Mouse (Mus musculus): ENCODE data around the gene Gm45062. TPM values are rescaled to one million over a fixed set of nuclear protein-coding genes. Genes with fewer than 3 reads are reported as not detected.

Gene Gm45062
- polyA plus RNA-seq, 1 experiment from 2014 or later = 9.2 TPM

GRCm38 (mm10) chr6:8397252-8397651 lies 138.0 kb downstream of the Gm45062 start:
- ATAC-seq (ENCODE audit: insufficient number of reproducible peaks, low FRiP score) = no peak
- Histone ChIP-seq H3K27me3 (replicated peaks) (no peaks in the 10 kb centered on the region), H3K27ac (ENCODE audit: poor library complexity, severe bottlenecking) (no peak overlapping the region), H3K4me3 (no peak overlapping the region), H3K36me3 (0 out of 2 replicates have a peak, but pooled peaks cover 4% of the 10 kb centered on the region), H3K9ac (no peak overlapping the region), H3K4me2 (no peak overlapping the region), H3K9me3 (replicated peaks) (no peaks in the 10 kb centered on the region), H3K4me1 (replicated peaks) (no peaks in the 10 kb centered on the region)
- 79% methylated on average over 7 of the region's 7 CpGs for WGBS

GRCm38 (mm10) chr6:8399710-8400109 lies 140.5 kb downstream of the Gm45062 start:
- no peak overlapping the region for H3K27ac ChIP-seq (ENCODE audit: poor library complexity, severe bottlenecking)
- H3K4me1 ChIP-seq (replicated peaks) = no peaks in the 10 kb centered on the region
- WGBS = 82% methylated on average over 1 of the region's 1 CpGs
- H3K36me3 ChIP-seq = 0 out of 2 replicates have a peak, but pooled peaks cover 4% of the 10 kb centered on the region
- no peak overlapping the region for H3K4me3 ChIP-seq
- no peaks in the 10 kb centered on the region for H3K9me3 ChIP-seq (replicated peaks)
- no peak for ATAC-seq (ENCODE audit: insufficient number of reproducible peaks, low FRiP score)
- H3K27me3 ChIP-seq (replicated peaks) = no peaks in the 10 kb centered on the region
- no peak overlapping the region for H3K4me2 ChIP-seq
- H3K9ac ChIP-seq = no peak overlapping the region

GRCm38 (mm10) chr6:8403127-8403526 lies 143.9 kb downstream of the Gm45062 start:
- WGBS = 86% methylated on average over 5 of the region's 5 CpGs
- no peak for ATAC-seq (ENCODE audit: insufficient number of reproducible peaks, low FRiP score)

GRCm38 (mm10) chr6:8405844-8406243 lies 146.6 kb downstream of the Gm45062 start:
- Histone ChIP-seq H3K27me3 (replicated peaks) (no peaks in the 10 kb centered on the region), H3K4me3 (no peak overlapping the region), H3K4me1 (replicated peaks) (peaks cover 20% of the 10 kb centered on the region), H3K4me2 (no peak overlapping the region), H3K27ac (ENCODE audit: poor library complexity, severe bottlenecking) (no peak overlapping the region), H3K36me3 (0 out of 2 replicates have a peak, but pooled peaks cover 4% of the 10 kb centered on the region), H3K9ac (no peak overlapping the region), H3K9me3 (replicated peaks) (no peaks in the 10 kb centered on the region)
- ATAC-seq (ENCODE audit: insufficient number of reproducible peaks, low FRiP score) = no peak
- 89% methylated on average over 5 of the region's 5 CpGs for WGBS

More at GRCm38 (mm10) chr6:8403127-8403526, 143.9 kb downstream of the Gm45062 start:
- no peaks in the 10 kb centered on the region for H3K27me3 ChIP-seq (replicated peaks)
- H3K9me3 ChIP-seq (replicated peaks) = no peaks in the 10 kb centered on the region
- 0 out of 2 replicates have a peak, but pooled peaks cover 2% of the 10 kb centered on the region for H3K4me1 ChIP-seq (replicated peaks)
- H3K4me2 ChIP-seq = no peak overlapping the region
- H3K9ac ChIP-seq = no peak overlapping the region
- 0 out of 2 replicates have a peak, but pooled peaks cover 4% of the 10 kb centered on the region for H3K36me3 ChIP-seq
- H3K27ac ChIP-seq (ENCODE audit: poor library complexity, severe bottlenecking) = no peak overlapping the region
- H3K4me3 ChIP-seq = no peak overlapping the region

GRCm38 (mm10) chr6:8408332-8408731 lies 149.1 kb downstream of the Gm45062 start:
- ATAC-seq (ENCODE audit: insufficient number of reproducible peaks, low FRiP score) = no peak

GRCm38 (mm10) chr6:8409865-8410264 lies 150.6 kb downstream of the Gm45062 start:
- H3K4me1 ChIP-seq (replicated peaks) = peaks cover 20% of the 10 kb centered on the region
- peak overlapping the region; percentile 60; the same call in 1 of the 2 replicates for H3K27ac ChIP-seq (ENCODE audit: poor library complexity, severe bottlenecking)
- 41% methylated on average over 4 of the region's 4 CpGs for WGBS
- H3K27me3 ChIP-seq (replicated peaks) = peaks cover 4% of the 10 kb centered on the region; the same call in 1 of the 2 replicates
- no peak overlapping the region; the same call in 1 of the 2 replicates for H3K4me2 ChIP-seq
- peak; percentile 73; the same call in 1 of the 2 replicates for ATAC-seq (ENCODE audit: insufficient number of reproducible peaks, low FRiP score)
- H3K4me3 ChIP-seq = no peak overlapping the region
- H3K9me3 ChIP-seq (replicated peaks) = no peaks in the 10 kb centered on the region
- no peaks in the 10 kb centered on the region for H3K36me3 ChIP-seq
- no peak overlapping the region for H3K9ac ChIP-seq

More at GRCm38 (mm10) chr6:8408332-8408731, 149.1 kb downstream of the Gm45062 start:
- Histone ChIP-seq H3K4me1 (replicated peaks) (peaks cover 20% of the 10 kb centered on the region), H3K27ac (ENCODE audit: poor library complexity, severe bottlenecking) (no peak overlapping the region), H3K4me2 (no peak overlapping the region), H3K4me3 (no peak overlapping the region), H3K36me3 (no peaks in the 10 kb centered on the region), H3K9ac (no peak overlapping the region), H3K9me3 (replicated peaks) (no peaks in the 10 kb centered on the region), H3K27me3 (replicated peaks) (peaks cover 4% of the 10 kb centered on the region; the same call in 1 of the 2 replicates)
- WGBS = 81% methylated on average over 2 of the region's 2 CpGs

GRCm38 (mm10) chr6:8412845-8413598 lies 153.8 kb downstream of the Gm45062 start:
- 81% methylated on average over 10 of the region's 10 CpGs for WGBS
- no peak for ATAC-seq (ENCODE audit: insufficient number of reproducible peaks, low FRiP score)
- Histone ChIP-seq H3K9me3 (replicated peaks) (no peaks in the 10 kb centered on the region), H3K9ac (no peak overlapping the region), H3K4me3 (no peak overlapping the region), H3K4me2 (no peak overlapping the region), H3K27ac (ENCODE audit: poor library complexity, severe bottlenecking) (no peak overlapping the region), H3K27me3 (replicated peaks) (peaks cover 4% of the 10 kb centered on the region; the same call in 1 of the 2 replicates), H3K36me3 (no peaks in the 10 kb centered on the region), H3K4me1 (replicated peaks) (peaks cover 18% of the 10 kb centered on the region)

- Histone ChIP-seq H3K4me3 (no peak overlapping the region), H3K9ac (no peak overlapping the region), H3K9me3 (replicated peaks) (no peaks in the 10 kb centered on the region), H3K4me1 (replicated peaks) (peaks cover 11% of the 10 kb centered on the region), H3K4me2 (no peak overlapping the region), H3K27ac (ENCODE audit: poor library complexity, severe bottlenecking) (no peak overlapping the region), H3K27me3 (replicated peaks) (peaks cover 4% of the 10 kb centered on the region; the same call in 1 of the 2 replicates), H3K36me3 (no peaks in the 10 kb centered on the region)
- WGBS = 63% methylated on average over 9 of the region's 9 CpGs
- ATAC-seq (ENCODE audit: insufficient number of reproducible peaks, low FRiP score) = no peak
Measured at GRCm38 (mm10) chr6:8414020-8414419, 154.8 kb downstream of the Gm45062 start.

GRCm38 (mm10) chr6:8415823-8416222 lies 156.6 kb downstream of the Gm45062 start:
- H3K4me1 ChIP-seq (replicated peaks) = peaks cover 7% of the 10 kb centered on the region
- no peaks in the 10 kb centered on the region for H3K36me3 ChIP-seq
- H3K4me2 ChIP-seq = no peak overlapping the region
- H3K9ac ChIP-seq = no peak overlapping the region
- H3K4me3 ChIP-seq = no peak overlapping the region
- H3K27ac ChIP-seq (ENCODE audit: poor library complexity, severe bottlenecking) = no peak overlapping the region
- H3K9me3 ChIP-seq (replicated peaks) = no peaks in the 10 kb centered on the region
- peaks cover 4% of the 10 kb centered on the region; the same call in 1 of the 2 replicates for H3K27me3 ChIP-seq (replicated peaks)
- 97% methylated on average over 5 of the region's 5 CpGs for WGBS
- no peak for ATAC-seq (ENCODE audit: insufficient number of reproducible peaks, low FRiP score)

GRCm38 (mm10) chr6:8416802-8417569 lies 157.7 kb downstream of the Gm45062 start:
- Histone ChIP-seq H3K27ac (ENCODE audit: poor library complexity, severe bottlenecking) (no peak overlapping the region), H3K36me3 (no peaks in the 10 kb centered on the region), H3K4me1 (replicated peaks) (peaks cover 17% of the 10 kb centered on the region), H3K27me3 (replicated peaks) (0 out of 2 replicates have a peak, but pooled peaks cover 4% of the 10 kb centered on the region), H3K9me3 (replicated peaks) (no peaks in the 10 kb centered on the region), H3K4me2 (no peak overlapping the region), H3K9ac (no peak overlapping the region), H3K4me3 (no peak overlapping the region)
- WGBS = 82% methylated on average over 8 of the region's 8 CpGs
- no peak for ATAC-seq (ENCODE audit: insufficient number of reproducible peaks, low FRiP score)

Measured in heart, embryonic 12.5 days (tissue).